Mouse (Mus musculus): ENCODE results near the gene Cyb561a3. TPM values are rescaled to one million over a fixed set of nuclear protein-coding genes. Genes with fewer than 3 reads are reported as not detected.
A peak's percentile ranks its signal among the peaks of the same experiment; 100 is the strongest.
"Not testable (repeated sequence)": the region's sequence is repeated elsewhere in the genome, so short reads cannot be mapped to it uniquely, and the experiment has no call there.

Gene Cyb561a3
- polyA plus RNA-seq (2016; fragmentation: Nextera tagmentation; extraction: Ambion mirVana) = 15.3 and 16.7 TPM in 2 replicates

- H3K4me3 ChIP-seq = peak within 1 kb of the TSS; percentile 72
- under 1% methylated on average over 44 of the region's 44 CpGs for WGBS
- no peaks in the 10 kb centered on the region for H3K9me3 ChIP-seq
- H3K4me1 ChIP-seq = peaks cover 30% of the 10 kb centered on the region
- no peaks in the 10 kb centered on the region for H3K27me3 ChIP-seq (ENCODE audit: poor library complexity, severe bottlenecking)
- H3K27ac ChIP-seq = peak within 1 kb of the TSS; percentile 95
- peaks cover 35% of the 10 kb centered on the region for H3K36me3 ChIP-seq (replicated peaks)
- DNase-seq (ENCODE audit: extremely low spot score, low spot score) = peak; percentile 93
Observed at GRCm38 (mm10) chr19:10576690-10577561, at the start of gene Cyb561a3, which contains the start of gene Tmem138. Gene Cyb561a3, plus strand, starts transcription at chr19:10577172. Gene Tmem138, minus strand, starts transcription at chr19:10577362.

GRCm38 (mm10) chr19:10530082-10530481, 46.9 kb upstream of the Cyb561a3 start:
- DNase-seq (ENCODE audit: extremely low spot score, low spot score) = no peak
- H3K36me3 ChIP-seq (replicated peaks) = peaks cover 77% of the 10 kb centered on the region
- H3K27ac ChIP-seq = no peak overlapping the region
- H3K27me3 ChIP-seq (ENCODE audit: poor library complexity, severe bottlenecking) = no peaks in the 10 kb centered on the region
- H3K4me1 ChIP-seq = peaks cover 21% of the 10 kb centered on the region
- no peak overlapping the region for H3K4me3 ChIP-seq
- 91% methylated on average over 1 of the region's 1 CpGs for WGBS
- H3K9me3 ChIP-seq = no peaks in the 10 kb centered on the region

- DNase-seq (ENCODE audit: extremely low spot score, low spot score) = no peak
- Histone ChIP-seq H3K27me3 (ENCODE audit: poor library complexity, severe bottlenecking) (no peaks in the 10 kb centered on the region), H3K4me1 (no peaks in the 10 kb centered on the region; the same call in 1 of the 2 replicates), H3K27ac (no peak overlapping the region), H3K9me3 (no peaks in the 10 kb centered on the region), H3K36me3 (replicated peaks) (peaks cover 99% of the 10 kb centered on the region), H3K4me3 (no peak overlapping the region)
- 89% methylated on average over 5 of the region's 5 CpGs for WGBS
Observed at GRCm38 (mm10) chr19:10539454-10539853, 37.5 kb upstream of the Cyb561a3 start.

GRCm38 (mm10) chr19:10555624-10556510, 21.1 kb upstream of the Cyb561a3 start, which contains the start of gene Tmem216:
Gene Tmem216, minus strand, starts transcription at chr19:10556238.
- WGBS = 3% methylated on average over 43 of the region's 43 CpGs
- Histone ChIP-seq H3K4me3 (peak within 1 kb of the TSS; percentile 73), H3K9me3 (no peaks in the 10 kb centered on the region), H3K27me3 (ENCODE audit: poor library complexity, severe bottlenecking) (no peaks in the 10 kb centered on the region), H3K4me1 (peaks cover 24% of the 10 kb centered on the region), H3K27ac (peak within 1 kb of the TSS; percentile 87), H3K36me3 (replicated peaks) (peaks cover 28% of the 10 kb centered on the region)
- peak; percentile 78 for DNase-seq (ENCODE audit: extremely low spot score, low spot score)

GRCm38 (mm10) chr19:10557001-10557400, 20.0 kb upstream of the Cyb561a3 start:
- Histone ChIP-seq H3K4me3 (no peak overlapping the region), H3K27ac (no peak overlapping the region), H3K4me1 (peaks cover 28% of the 10 kb centered on the region), H3K36me3 (replicated peaks) (peaks cover 17% of the 10 kb centered on the region), H3K27me3 (ENCODE audit: poor library complexity, severe bottlenecking) (no peaks in the 10 kb centered on the region), H3K9me3 (no peaks in the 10 kb centered on the region)
- DNase-seq (ENCODE audit: extremely low spot score, low spot score) = no peak
- WGBS = 77% methylated on average over 2 of the region's 2 CpGs

GRCm38 (mm10) chr19:10557430-10557829, 19.5 kb upstream of the Cyb561a3 start:
- H3K4me1 ChIP-seq = peaks cover 32% of the 10 kb centered on the region
- no peak overlapping the region for H3K27ac ChIP-seq
- 80% methylated on average over 2 of the region's 2 CpGs for WGBS
- no peaks in the 10 kb centered on the region for H3K27me3 ChIP-seq (ENCODE audit: poor library complexity, severe bottlenecking)
- H3K9me3 ChIP-seq = no peaks in the 10 kb centered on the region
- no peak overlapping the region for H3K4me3 ChIP-seq
- no peak for DNase-seq (ENCODE audit: extremely low spot score, low spot score)
- peaks cover 13% of the 10 kb centered on the region for H3K36me3 ChIP-seq (replicated peaks)

GRCm38 (mm10) chr19:10557837-10558375, 19.1 kb upstream of the Cyb561a3 start:
- H3K27me3 ChIP-seq (ENCODE audit: poor library complexity, severe bottlenecking); H3K4me3 ChIP-seq; DNase-seq (ENCODE audit: extremely low spot score, low spot score); H3K36me3 ChIP-seq (replicated peaks); H3K27ac ChIP-seq; H3K9me3 ChIP-seq: not testable (repeated sequence)
- peaks cover 34% of the 10 kb centered on the region for H3K4me1 ChIP-seq
- 76% methylated on average over 4 of the region's 4 CpGs for WGBS

GRCm38 (mm10) chr19:10560108-10560507, 16.9 kb upstream of the Cyb561a3 start:
- Histone ChIP-seq H3K4me1 (peaks cover 29% of the 10 kb centered on the region), H3K9me3 (no peaks in the 10 kb centered on the region), H3K4me3 (no peak overlapping the region), H3K27me3 (ENCODE audit: poor library complexity, severe bottlenecking) (no peaks in the 10 kb centered on the region), H3K36me3 (replicated peaks) (no peaks in the 10 kb centered on the region), H3K27ac (no peak overlapping the region)
- 33% methylated on average over 5 of the region's 5 CpGs for WGBS
- no peak for DNase-seq (ENCODE audit: extremely low spot score, low spot score)

GRCm38 (mm10) chr19:10561558-10562314, 15.2 kb upstream of the Cyb561a3 start:
- 68% methylated on average over 6 of the region's 6 CpGs for WGBS
- Histone ChIP-seq H3K27me3 (ENCODE audit: poor library complexity, severe bottlenecking) (no peaks in the 10 kb centered on the region), H3K9me3 (no peaks in the 10 kb centered on the region), H3K4me3 (no peak overlapping the region), H3K27ac (no peak overlapping the region), H3K36me3 (replicated peaks) (no peaks in the 10 kb centered on the region), H3K4me1 (peaks cover 14% of the 10 kb centered on the region)
- DNase-seq (ENCODE audit: extremely low spot score, low spot score) = no peak

- Histone ChIP-seq H3K9me3 (no peaks in the 10 kb centered on the region), H3K27ac (no peak overlapping the region), H3K4me3 (no peak overlapping the region), H3K4me1 (peaks cover 13% of the 10 kb centered on the region), H3K27me3 (ENCODE audit: poor library complexity, severe bottlenecking) (no peaks in the 10 kb centered on the region), H3K36me3 (replicated peaks) (no peaks in the 10 kb centered on the region)
- WGBS = 59% methylated on average over 5 of the region's 5 CpGs
- no peak for DNase-seq (ENCODE audit: extremely low spot score, low spot score)
Observed at GRCm38 (mm10) chr19:10562351-10562750, 14.6 kb upstream of the Cyb561a3 start.

GRCm38 (mm10) chr19:10564278-10564677, 12.7 kb upstream of the Cyb561a3 start:
- peaks cover 13% of the 10 kb centered on the region for H3K4me1 ChIP-seq
- H3K9me3 ChIP-seq = no peaks in the 10 kb centered on the region
- H3K36me3 ChIP-seq (replicated peaks) = peaks cover 14% of the 10 kb centered on the region
- no peak overlapping the region for H3K27ac ChIP-seq
- WGBS = 85% methylated on average over 6 of the region's 6 CpGs
- no peak for DNase-seq (ENCODE audit: extremely low spot score, low spot score)
- no peak overlapping the region for H3K4me3 ChIP-seq
- H3K27me3 ChIP-seq (ENCODE audit: poor library complexity, severe bottlenecking) = no peaks in the 10 kb centered on the region

GRCm38 (mm10) chr19:10565217-10565616, 11.8 kb upstream of the Cyb561a3 start:
- no peaks in the 10 kb centered on the region for H3K27me3 ChIP-seq (ENCODE audit: poor library complexity, severe bottlenecking)
- H3K9me3 ChIP-seq = no peaks in the 10 kb centered on the region
- 89% methylated on average over 4 of the region's 4 CpGs for WGBS
- H3K36me3 ChIP-seq (replicated peaks) = peaks cover 24% of the 10 kb centered on the region
- H3K4me1 ChIP-seq = peaks cover 13% of the 10 kb centered on the region
- H3K27ac ChIP-seq = no peak overlapping the region
- DNase-seq (ENCODE audit: extremely low spot score, low spot score) = no peak
- H3K4me3 ChIP-seq = no peak overlapping the region
